Mouse (Mus musculus) regulatory T cell (primary cell): ENCODE data around the gene Snrnp35.
"Not testable (repeated sequence)": the region's sequence is repeated elsewhere in the genome, so short reads cannot be mapped to it uniquely, and the experiment has no call there.

ENCODE experiments used
- in situ Hi-C: fragments of 300-600 bp; cut with MboI, MseI; formaldehyde crosslinking; loops from one replicate; pipeline ENCODE4 v1.15.1; 2025; ENCODE audit warnings: high pct_unique_total_duplicates

Gene Snrnp35

GRCm38 (mm10) chr5:124482966-124483654 is at the start of gene Snrnp35:
Gene Snrnp35, plus strand, starts transcription at chr5:124483134.
- in situ Hi-C loops = no loop called here

GRCm38 (mm10) chr5:124438229-124438628 is 44.7 kb upstream of the Snrnp35 start:
- in situ Hi-C loops = loop anchor here (5.0 to 10.0 kb wide), 3 partner anchors 34 to 1043 kb away; partner anchors contain the start of genes Mlxip and Rilpl1

GRCm38 (mm10) chr5:124438746-124439145 is 44.2 kb upstream of the Snrnp35 start:
- in situ Hi-C loops = loop anchor here (5.0 to 10.0 kb wide), 3 partner anchors 34 to 1044 kb away; partner anchors contain the start of genes Mlxip and Rilpl1

GRCm38 (mm10) chr5:124439447-124440093 is 43.4 kb upstream of the Snrnp35 start, which contains the start of gene Kmt5a:
Gene Kmt5a, plus strand, starts transcription at chr5:124439930.
- in situ Hi-C loops = loop anchor here (5.0 to 10.0 kb wide), 3 partner anchors 33 to 1045 kb away; partner anchors contain the start of genes Mlxip and Rilpl1

GRCm38 (mm10) chr5:124440094-124440701 is 42.7 kb upstream of the Snrnp35 start:
- in situ Hi-C loops = no loop called here

- in situ Hi-C loops = no loop called here
Observed at GRCm38 (mm10) chr5:124442628-124443027, 40.3 kb upstream of the Snrnp35 start.

- in situ Hi-C loops = no loop called here
Observed at GRCm38 (mm10) chr5:124444208-124444607, 38.7 kb upstream of the Snrnp35 start.

- in situ Hi-C loops = no loop called here
Observed at GRCm38 (mm10) chr5:124444661-124445561, 38.0 kb upstream of the Snrnp35 start.

GRCm38 (mm10) chr5:124445621-124446293 is 37.2 kb upstream of the Snrnp35 start:
- in situ Hi-C loops = no loop called here

GRCm38 (mm10) chr5:124446301-124446881 is 36.5 kb upstream of the Snrnp35 start:
- in situ Hi-C loops = no loop called here

GRCm38 (mm10) chr5:124449494-124449893 is 33.4 kb upstream of the Snrnp35 start:
- in situ Hi-C loops = no loop called here

GRCm38 (mm10) chr5:124450051-124450450 is 32.9 kb upstream of the Snrnp35 start:
- in situ Hi-C loops = no loop called here

GRCm38 (mm10) chr5:124450641-124451340 is 32.1 kb upstream of the Snrnp35 start:
- in situ Hi-C loops = no loop called here

- in situ Hi-C loops = no loop called here
Observed at GRCm38 (mm10) chr5:124452494-124453228, 30.3 kb upstream of the Snrnp35 start.

GRCm38 (mm10) chr5:124453339-124454081 is 29.4 kb upstream of the Snrnp35 start:
- in situ Hi-C loops = no loop called here

GRCm38 (mm10) chr5:124454082-124454419 is 28.9 kb upstream of the Snrnp35 start:
- in situ Hi-C loops = no loop called here

- in situ Hi-C loops = no loop called here
Observed at GRCm38 (mm10) chr5:124456762-124457161, 26.2 kb upstream of the Snrnp35 start.

GRCm38 (mm10) chr5:124460922-124461321 is 22.0 kb upstream of the Snrnp35 start:
- in situ Hi-C loops = not testable (repeated sequence)
